Mouse (Mus musculus): Measurements from ENCODE around the gene Atf7ip.

DNA sequence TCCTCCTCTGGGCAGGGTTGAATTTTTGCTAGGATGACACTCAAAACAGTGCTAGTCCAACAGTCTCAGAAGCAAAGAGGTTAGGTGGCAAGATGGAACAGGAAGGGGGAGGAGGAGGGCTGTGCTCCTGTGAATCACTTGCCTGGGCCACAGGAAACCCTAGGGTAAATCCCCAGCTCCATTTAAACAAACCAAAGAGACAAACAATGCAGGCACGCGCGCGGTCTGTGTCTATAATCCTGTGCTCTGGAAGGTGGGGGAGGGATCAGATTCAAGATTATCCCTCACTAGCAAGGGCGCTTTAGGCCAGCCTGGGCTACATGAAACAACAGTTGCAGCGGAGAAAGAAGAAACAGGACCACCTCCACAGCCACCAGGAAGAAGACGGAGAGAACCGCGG, 42.5 kb upstream of the Atf7ip start:
- no peak for TF ChIP-seq CTCF (IDR thresholded peaks at IDR 0.05; ENCODE audit: low read depth, low read length)
- TF ChIP-seq POLR2A (IDR thresholded peaks at IDR 0.05; ENCODE audit: extremely low read depth, insufficient read depth, low read length), result no peak
